Mouse (Mus musculus) olfactory bulb, adult 2 months (tissue): ENCODE measurements around the gene Ryr2.

ENCODE experiments used
- CTCF ChIP-seq: fragments of 200-500 bp; IDR thresholded peaks from 2 replicates; pipeline ENCODE4 v1.5.1; 2012; ENCODE audit warnings: low read depth, mild to moderate bottlenecking, low read length, moderate library complexity; ENCODE audit not compliant: insufficient read depth
- POLR2A ChIP-seq: fragments of 200-500 bp; IDR thresholded peaks from 2 replicates; pipeline ENCODE4 v1.6.1; 2012; ENCODE audit warnings: mild to moderate bottlenecking, low read depth, low read length, moderate library complexity; ENCODE audit not compliant: insufficient read depth

DNA sequence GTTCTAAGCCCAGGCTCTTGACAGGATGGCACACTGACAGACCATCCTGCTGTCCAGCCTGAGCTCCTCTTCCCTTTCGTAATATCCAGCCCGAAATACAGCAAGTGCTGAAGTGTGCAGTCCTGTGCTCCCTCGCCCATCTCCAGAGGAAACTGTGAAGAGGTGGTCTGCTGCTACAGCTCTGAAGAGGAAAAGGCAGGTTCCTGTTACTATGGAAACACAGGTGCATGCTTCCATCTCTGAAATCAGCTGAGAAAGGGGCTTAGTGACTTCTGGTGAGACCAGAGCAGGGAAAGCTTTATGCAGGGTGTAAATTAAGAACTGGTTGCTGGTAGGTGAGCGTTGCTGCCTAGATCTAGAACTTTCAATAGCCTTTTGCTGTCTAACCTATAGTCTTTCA is 583.1 kb downstream of the Ryr2 start:
- TF ChIP-seq POLR2A (no peak), CTCF (no peak)
